Mouse (Mus musculus): ENCODE results near the gene Heyl. TPM values are rescaled to one million over a fixed set of nuclear protein-coding genes. Genes with fewer than 3 reads are reported as not detected.

Gene Heyl
- polyA plus RNA-seq, 1 experiment from 2014 or later, result 7.7 TPM

DNA sequence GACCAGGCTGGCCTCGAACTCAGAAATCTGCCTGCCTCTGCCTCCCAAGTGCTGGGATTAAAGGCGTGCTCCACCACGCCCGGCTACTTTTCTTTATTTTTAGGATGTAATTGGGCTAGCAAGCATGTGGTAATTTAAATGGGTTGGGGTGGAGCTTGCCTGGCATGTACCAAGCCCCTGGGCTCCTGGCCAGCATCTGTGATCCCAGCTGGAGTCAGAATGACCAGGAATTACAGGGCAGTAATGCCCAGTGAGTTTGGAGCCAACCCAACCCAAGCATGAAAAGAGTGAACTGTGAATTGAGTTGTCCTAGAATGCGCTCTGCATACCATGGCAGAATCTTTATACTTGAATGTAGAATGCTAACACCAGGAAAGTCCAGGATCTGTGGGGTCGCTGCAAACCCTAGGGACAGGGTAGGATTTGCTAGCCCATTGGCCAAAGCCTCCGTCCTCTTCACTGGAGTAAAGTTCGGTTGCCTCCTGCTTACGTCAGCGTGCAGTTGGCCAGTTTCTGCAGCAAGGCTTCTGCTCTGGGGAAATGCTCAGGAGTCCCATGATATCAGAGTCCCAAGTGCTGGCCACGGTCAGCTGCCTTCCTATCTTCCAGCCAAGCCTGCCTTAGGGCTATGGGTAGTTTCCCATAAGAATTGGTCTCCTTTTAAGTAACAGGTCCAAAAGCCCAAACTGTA is 65.8 kb downstream of the Heyl start:
- H3K27ac ChIP-seq (ENCODE audit: low read depth, low read length), result no peak overlapping the region
- WGBS, result 95% methylated on average over 11 of the region's 11 CpGs

More for the DNA sequence above, 65.8 kb downstream of the Heyl start:
- Histone ChIP-seq H3K36me3 (ENCODE audit: control insufficient read depth, insufficient read depth, low read length) (peaks cover 40% of the 10 kb centered on the region), H3K9me3 (ENCODE audit: control insufficient read depth, low read length) (no peaks in the 10 kb centered on the region), H3K9ac (ENCODE audit: low read length) (no peak overlapping the region), H3K4me3 (ENCODE audit: low read depth, low read length) (no peak overlapping the region), H3K4me2 (no peak overlapping the region), H3K27me3 (ENCODE audit: control insufficient read depth, insufficient read depth, low read length) (no peaks in the 10 kb centered on the region), H3K4me1 (ENCODE audit: control insufficient read depth, insufficient read depth, low read length) (no peaks in the 10 kb centered on the region)
- no peak for ATAC-seq (ENCODE audit: low FRiP score)
- no peak for DNase-seq (ENCODE audit: low spot score, missing footprints)

Other genes starting within 250 kb of the Heyl start
- gene Mycl, start 237.9 kb upstream of the Heyl start, polyA plus RNA-seq (2014; fragmentation: Nextera tagmentation; extraction: Ambion mirVana), result 106 and 108 TPM in 2 replicates
- gene Trit1, start 217.0 kb upstream of the Heyl start, polyA plus RNA-seq (2014; fragmentation: Nextera tagmentation; extraction: Ambion mirVana), result 26.8 and 29.0 TPM in 2 replicates
- gene Bmp8b, start 128.4 kb upstream of the Heyl start, polyA plus RNA-seq (2014; fragmentation: Nextera tagmentation; extraction: Ambion mirVana), result 0.15 and 0.30 TPM in 2 replicates
- 0.18 TPM in 1 of 2 replicates, not detected in the other for gene Oxct2b, start 117.3 kb upstream of the Heyl start, polyA plus RNA-seq (2014; fragmentation: Nextera tagmentation; extraction: Ambion mirVana)
- 119 and 126 TPM in 2 replicates for gene Ppie, start 93.6 kb upstream of the Heyl start, polyA plus RNA-seq (2014; fragmentation: Nextera tagmentation; extraction: Ambion mirVana)
- 0.38 and 0.94 TPM in 2 replicates for gene Hpcal4, start 50.3 kb upstream of the Heyl start, polyA plus RNA-seq (2014; fragmentation: Nextera tagmentation; extraction: Ambion mirVana)
- not detected in 2 replicates for gene Nt5c1a, start 32.1 kb upstream of the Heyl start, polyA plus RNA-seq (2014; fragmentation: Nextera tagmentation; extraction: Ambion mirVana)
- gene Pabpc4, start 28.8 kb downstream of the Heyl start, polyA plus RNA-seq (2014; fragmentation: Nextera tagmentation; extraction: Ambion mirVana), result 29.6 and 40.4 TPM in 2 replicates
- not detected in 2 replicates for gene Oxct2a, start 90.1 kb downstream of the Heyl start, polyA plus RNA-seq (2014; fragmentation: Nextera tagmentation; extraction: Ambion mirVana)
- 0.14 TPM in 1 of 2 replicates, not detected in the other for gene Bmp8a, start 109.7 kb downstream of the Heyl start, polyA plus RNA-seq (2014; fragmentation: Nextera tagmentation; extraction: Ambion mirVana)